Mouse (Mus musculus): ENCODE data around the gene Kank3.

GRCm38 (mm10) chr17:33773426-33773825 lies 36.9 kb upstream of the Kank3 start:
- TF ChIP-seq CTCF (IDR thresholded peaks at IDR 0.05; ENCODE audit: low read depth) (no peak), EP300 (optimal IDR thresholded peaks at IDR 0.05) (no peak)
